Mouse (Mus musculus): ENCODE data around the gene Ccdc167. TPM values are rescaled to one million over a fixed set of nuclear protein-coding genes. Genes with fewer than 3 reads are reported as not detected.

Ccdc167 gene
- total and polyA plus RNA-seq, 2 experiments from 2014 or later = 7.4 to 7.7 TPM

DNA sequence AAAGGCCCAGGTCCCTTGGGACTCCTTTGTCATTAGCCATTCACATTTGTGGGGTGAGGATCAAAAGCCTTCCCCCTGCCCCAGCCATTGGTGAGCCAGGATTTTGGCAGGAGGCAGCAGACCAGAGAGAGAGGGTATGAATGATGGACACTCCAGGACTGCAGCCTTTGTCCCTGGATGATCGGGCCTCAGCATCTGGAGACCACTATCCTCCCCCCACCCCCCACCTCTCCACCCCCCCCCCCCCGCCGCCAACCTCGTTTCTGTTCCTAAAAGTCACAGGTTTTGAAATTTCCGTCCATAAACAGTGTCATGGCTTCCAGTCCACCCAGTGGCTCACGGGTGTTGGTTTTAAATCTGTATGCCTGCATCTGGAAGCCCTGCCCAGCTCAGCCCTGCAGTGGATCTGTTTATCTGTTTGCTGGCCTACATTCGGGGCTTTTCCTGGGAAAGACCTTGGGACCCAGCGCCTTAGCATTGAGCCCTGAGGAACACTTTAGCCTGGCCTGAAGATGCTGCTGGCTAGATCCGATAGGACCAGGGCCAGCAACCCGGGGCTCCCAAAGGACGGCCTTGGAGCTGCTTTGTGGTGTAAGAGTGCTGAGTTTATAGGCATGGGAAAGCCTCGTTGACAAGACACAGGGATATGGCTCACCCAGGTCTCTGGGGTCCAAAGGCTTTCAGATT, 14.6 kb upstream of the Ccdc167 start:
- H3K9ac ChIP-seq = peak overlapping the region; percentile 33; the same call in 1 of the 2 replicates
- TF ChIP-seq CTCF (IDR thresholded peaks at IDR 0.05; ENCODE audit: low read depth) = no peak
- no peak for DNase-seq
- H3K27me3 ChIP-seq (ENCODE audit: insufficient read depth, low read length) = no peaks in the 10 kb centered on the region
- no peaks in the 10 kb centered on the region for H3K9me3 ChIP-seq (ENCODE audit: low read length)
- WGBS = 33% methylated on average over 12 of the region's 12 CpGs
- peaks cover 16% of the 10 kb centered on the region for H3K4me1 ChIP-seq (ENCODE audit: insufficient read depth)
- peak; percentile 8; the same call in 1 of the 2 replicates for ATAC-seq
- H3K4me3 ChIP-seq (ENCODE audit: low read depth, low read length) = no peak overlapping the region
- H3K27ac ChIP-seq (ENCODE audit: low read depth, low read length) = peak overlapping the region; percentile 80
- H3K36me3 ChIP-seq (ENCODE audit: insufficient read depth) = no peaks in the 10 kb centered on the region
- H3K4me2 ChIP-seq (ENCODE audit: low read depth) = no peak overlapping the region

DNA sequence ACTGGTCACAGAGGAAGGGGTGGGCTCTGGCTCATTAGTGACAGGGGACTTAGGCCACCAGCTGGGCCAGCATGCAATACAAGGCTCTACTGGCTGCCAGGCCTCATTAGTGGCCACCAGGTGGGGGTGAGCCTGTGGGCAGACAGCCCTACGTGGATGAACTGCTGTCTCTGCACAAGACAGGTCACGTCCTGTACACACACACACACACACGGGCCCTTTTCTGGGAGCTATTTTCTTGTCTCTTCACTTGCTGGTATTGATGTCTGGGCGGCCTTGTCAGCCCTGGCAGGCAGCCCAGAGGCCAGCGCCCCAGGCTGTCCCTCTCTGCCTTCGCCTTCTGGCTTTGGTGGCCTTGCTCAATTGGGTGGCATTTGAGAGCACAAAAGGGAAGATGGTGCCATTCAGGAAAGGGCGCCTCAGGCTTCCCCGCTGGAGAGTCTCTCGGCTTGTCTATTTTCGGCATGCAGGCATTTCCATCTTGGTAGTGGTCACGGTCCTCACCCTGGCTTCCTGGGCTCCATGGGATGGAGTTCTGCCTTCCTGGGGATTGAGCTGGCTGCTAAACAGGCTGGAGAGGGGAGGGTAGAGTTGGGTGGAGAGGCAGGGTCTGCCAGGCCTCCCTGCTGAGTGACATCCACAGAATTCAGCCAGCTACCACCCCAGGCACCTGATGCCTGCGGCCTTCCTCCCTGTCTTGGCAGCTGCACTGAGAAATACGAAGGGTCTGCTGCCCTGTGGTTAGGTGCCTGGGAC, 13.8 kb upstream of the Ccdc167 start:
- ATAC-seq (peak; percentile 49), DNase-seq (peak; percentile 52)
- Histone ChIP-seq H3K27ac (ENCODE audit: low read depth, low read length) (peak overlapping the region; percentile 80), H3K9me3 (ENCODE audit: low read length) (no peaks in the 10 kb centered on the region), H3K36me3 (ENCODE audit: insufficient read depth) (no peaks in the 10 kb centered on the region), H3K4me3 (ENCODE audit: low read depth, low read length) (no peak overlapping the region), H3K4me1 (ENCODE audit: insufficient read depth) (peaks cover 10% of the 10 kb centered on the region), H3K9ac (peak overlapping the region; percentile 33), H3K4me2 (ENCODE audit: low read depth) (no peak overlapping the region), H3K27me3 (ENCODE audit: insufficient read depth, low read length) (no peaks in the 10 kb centered on the region)
- TF ChIP-seq CTCF (IDR thresholded peaks at IDR 0.05; ENCODE audit: low read depth) = no peak
- 19% methylated on average over 13 of the region's 13 CpGs for WGBS

DNA sequence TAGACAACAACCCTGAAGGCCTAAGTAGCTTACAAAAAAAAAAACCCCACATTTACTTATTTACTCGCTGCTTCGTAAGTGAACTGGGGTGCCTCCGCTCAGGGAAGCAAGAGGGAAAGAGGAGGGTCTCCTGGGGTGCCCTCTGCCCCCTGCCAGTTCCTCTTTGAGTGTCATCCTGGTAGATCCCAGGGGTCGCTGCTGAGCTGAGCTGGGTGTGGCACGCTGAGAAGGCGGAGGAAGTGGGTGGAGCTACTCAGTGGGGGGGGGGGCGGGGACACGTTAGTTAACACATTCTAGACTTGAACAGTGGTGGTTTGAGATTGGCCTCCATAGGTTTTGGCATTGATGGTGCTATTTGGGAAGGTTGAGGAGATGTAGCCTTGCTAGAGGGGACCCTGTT, 11.2 kb upstream of the Ccdc167 start:
- WGBS = 64% methylated on average over 8 of the region's 8 CpGs
- no peak for ATAC-seq
- no peak overlapping the region for H3K4me3 ChIP-seq (ENCODE audit: low read depth, low read length)

DNA sequence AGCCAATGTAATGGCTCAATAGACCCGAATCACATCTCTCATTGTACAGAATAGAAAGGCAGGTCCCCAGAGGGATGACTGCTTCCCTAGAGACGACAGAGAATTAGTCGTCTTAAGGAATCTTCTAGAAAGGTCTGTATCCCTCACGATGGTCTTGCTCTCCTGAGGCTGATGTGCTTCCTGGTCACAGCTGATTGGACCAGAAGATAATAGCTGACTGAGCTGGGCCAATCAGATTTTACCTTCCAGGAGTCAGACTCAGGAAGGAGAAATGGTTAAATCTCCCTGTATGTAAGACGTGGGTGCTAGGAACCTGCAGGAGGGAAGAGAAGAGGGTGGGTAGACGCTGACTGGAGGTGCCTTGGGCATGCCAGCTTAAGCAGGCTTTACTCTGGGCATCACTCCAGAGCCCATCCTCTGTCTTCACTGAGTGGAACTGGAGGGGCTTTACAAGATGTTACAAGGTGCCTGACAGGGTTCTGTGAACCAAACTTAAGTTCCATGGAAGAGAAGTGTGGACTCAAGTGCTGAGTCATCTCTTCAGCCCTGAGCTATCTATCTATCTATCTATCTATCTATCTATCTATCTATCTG, 8.3 kb upstream of the Ccdc167 start:
- Histone ChIP-seq H3K9me3 (ENCODE audit: low read length) (no peaks in the 10 kb centered on the region), H3K36me3 (ENCODE audit: insufficient read depth) (no peaks in the 10 kb centered on the region), H3K4me1 (ENCODE audit: insufficient read depth) (0 out of 2 replicates have a peak, but pooled peaks cover 6% of the 10 kb centered on the region), H3K4me3 (ENCODE audit: low read depth, low read length) (no peak overlapping the region), H3K27me3 (ENCODE audit: insufficient read depth, low read length) (no peaks in the 10 kb centered on the region), H3K4me2 (ENCODE audit: low read depth) (no peak overlapping the region), H3K9ac (no peak overlapping the region), H3K27ac (ENCODE audit: low read depth, low read length) (no peak overlapping the region)
- TF ChIP-seq CTCF (IDR thresholded peaks at IDR 0.05; ENCODE audit: low read depth) = no peak
- 56% methylated on average over 6 of the region's 6 CpGs for WGBS
- no peak for DNase-seq
- 0 out of 2 replicates have a peak, but pooled peaks have one; percentile 2 for ATAC-seq

More for the DNA sequence above, 11.2 kb upstream of the Ccdc167 start:
- Histone ChIP-seq H3K4me2 (ENCODE audit: low read depth) (no peak overlapping the region), H3K27ac (ENCODE audit: low read depth, low read length) (no peak overlapping the region), H3K36me3 (ENCODE audit: insufficient read depth) (no peaks in the 10 kb centered on the region), H3K27me3 (ENCODE audit: insufficient read depth, low read length) (no peaks in the 10 kb centered on the region), H3K9ac (no peak overlapping the region), H3K4me1 (ENCODE audit: insufficient read depth) (peaks cover 10% of the 10 kb centered on the region), H3K9me3 (ENCODE audit: low read length) (no peaks in the 10 kb centered on the region)
- no peak for DNase-seq
- TF ChIP-seq CTCF (IDR thresholded peaks at IDR 0.05; ENCODE audit: low read depth) = no peak

DNA sequence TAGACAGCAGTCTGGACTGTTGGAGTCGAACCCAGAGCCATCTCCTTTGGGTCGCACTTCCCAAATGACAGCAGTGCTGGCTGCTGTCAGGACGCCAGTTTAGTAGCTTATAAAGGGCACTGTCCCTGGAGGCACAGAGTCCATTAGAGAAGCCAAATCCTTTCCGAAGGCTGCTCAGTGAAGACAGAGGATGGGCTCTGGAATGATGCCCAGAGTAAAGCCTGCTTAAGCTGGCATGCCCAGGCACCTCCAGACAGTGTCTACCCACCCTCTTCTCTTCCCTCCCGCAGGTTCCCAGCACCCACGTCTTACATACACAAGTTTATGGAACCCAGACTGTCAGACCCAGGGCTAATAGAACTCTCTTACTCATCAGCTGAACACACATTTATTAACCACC, 7.8 kb upstream of the Ccdc167 start:
- peak; percentile 48; the same call in 1 of the 2 replicates for ATAC-seq

DNA sequence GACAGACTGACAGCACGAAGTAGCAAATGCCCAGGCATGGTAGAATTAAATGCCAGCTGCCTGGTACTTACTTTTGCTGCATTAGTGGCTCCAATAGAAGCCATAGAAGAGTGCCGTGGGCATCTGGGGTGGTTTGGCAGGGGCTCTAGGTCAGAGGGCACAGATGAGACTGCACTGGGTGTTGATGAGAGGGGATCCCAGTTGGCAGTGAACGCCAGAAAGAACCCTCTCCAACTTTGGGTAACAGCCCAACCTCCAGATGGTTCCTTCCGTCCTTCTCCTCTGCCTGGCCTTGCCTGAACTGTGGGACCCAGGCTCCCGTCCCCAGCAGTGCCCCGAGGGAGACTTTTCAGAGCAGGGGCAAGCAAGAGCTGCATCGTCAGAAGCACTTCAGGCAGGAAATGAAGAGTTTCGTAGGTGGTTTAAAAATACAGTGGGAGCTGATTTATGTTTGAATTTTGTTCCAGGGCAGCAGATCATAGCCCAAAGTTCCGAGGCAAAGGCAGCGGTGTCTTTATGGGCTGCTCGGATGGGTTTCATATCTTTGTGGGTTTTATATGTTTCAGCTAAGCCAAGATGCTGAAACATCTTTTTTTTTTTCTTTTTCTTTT, 4.0 kb upstream of the Ccdc167 start:
- H3K4me1 ChIP-seq (ENCODE audit: insufficient read depth) = peaks cover 18% of the 10 kb centered on the region
- H3K27me3 ChIP-seq (ENCODE audit: insufficient read depth, low read length) = no peaks in the 10 kb centered on the region
- H3K9me3 ChIP-seq (ENCODE audit: low read length) = no peaks in the 10 kb centered on the region
- H3K36me3 ChIP-seq (ENCODE audit: insufficient read depth) = no peaks in the 10 kb centered on the region
- no peak overlapping the region for H3K4me3 ChIP-seq (ENCODE audit: low read depth, low read length)
- no peak overlapping the region for H3K9ac ChIP-seq
- no peak overlapping the region for H3K4me2 ChIP-seq (ENCODE audit: low read depth)
- ATAC-seq (no peak), DNase-seq (no peak)
- H3K27ac ChIP-seq (ENCODE audit: low read depth, low read length) = no peak overlapping the region
- 62% methylated on average over 11 of the region's 11 CpGs for WGBS
- no peak for TF ChIP-seq CTCF (IDR thresholded peaks at IDR 0.05; ENCODE audit: low read depth)

More for the DNA sequence above, 7.8 kb upstream of the Ccdc167 start:
- Histone ChIP-seq H3K27ac (ENCODE audit: low read depth, low read length) (no peak overlapping the region), H3K27me3 (ENCODE audit: insufficient read depth, low read length) (no peaks in the 10 kb centered on the region), H3K4me2 (ENCODE audit: low read depth) (no peak overlapping the region), H3K4me3 (ENCODE audit: low read depth, low read length) (no peak overlapping the region), H3K9me3 (ENCODE audit: low read length) (no peaks in the 10 kb centered on the region), H3K9ac (no peak overlapping the region), H3K36me3 (ENCODE audit: insufficient read depth) (no peaks in the 10 kb centered on the region), H3K4me1 (ENCODE audit: insufficient read depth) (0 out of 2 replicates have a peak, but pooled peaks cover 6% of the 10 kb centered on the region)
- whole genome bisulfite sequencing = 49% methylated on average over 6 of the region's 6 CpGs
- no peak for DNase-seq
- TF ChIP-seq CTCF (IDR thresholded peaks at IDR 0.05; ENCODE audit: low read depth) = no peak

Data from forebrain, postnatal 0 days (tissue).